Mouse (Mus musculus): Measurements from ENCODE around the gene Ctsz. TPM values are rescaled to one million over a fixed set of nuclear protein-coding genes. Genes with fewer than 3 reads are reported as not detected.

Ctsz gene
- total RNA-seq, 2 experiments from 2014 or later: 23.2 to 25.9 TPM

DNA sequence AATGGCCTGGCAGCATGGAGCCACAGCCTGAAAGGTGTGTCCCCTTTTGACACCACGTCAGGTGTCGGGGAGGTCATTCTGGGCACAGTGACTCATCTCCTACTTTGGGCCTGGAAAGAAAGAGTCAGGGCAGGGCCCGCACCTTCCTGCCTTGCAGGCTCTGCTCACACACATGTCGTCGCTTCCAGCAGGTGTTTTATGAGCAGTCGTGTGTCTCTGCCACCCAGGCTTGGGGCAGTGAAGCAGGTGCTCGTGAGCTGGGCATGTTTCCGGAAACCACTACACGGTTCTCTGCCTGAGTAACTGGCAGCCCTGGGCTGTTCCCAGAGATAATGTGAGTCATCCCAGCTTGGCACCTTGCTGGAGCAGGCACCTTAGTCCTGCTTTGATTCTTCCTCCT is 3.6 kb upstream of the Ctsz start:
- no peak for DNase-seq (ENCODE audit: low spot score in 2 of 2)

DNA sequence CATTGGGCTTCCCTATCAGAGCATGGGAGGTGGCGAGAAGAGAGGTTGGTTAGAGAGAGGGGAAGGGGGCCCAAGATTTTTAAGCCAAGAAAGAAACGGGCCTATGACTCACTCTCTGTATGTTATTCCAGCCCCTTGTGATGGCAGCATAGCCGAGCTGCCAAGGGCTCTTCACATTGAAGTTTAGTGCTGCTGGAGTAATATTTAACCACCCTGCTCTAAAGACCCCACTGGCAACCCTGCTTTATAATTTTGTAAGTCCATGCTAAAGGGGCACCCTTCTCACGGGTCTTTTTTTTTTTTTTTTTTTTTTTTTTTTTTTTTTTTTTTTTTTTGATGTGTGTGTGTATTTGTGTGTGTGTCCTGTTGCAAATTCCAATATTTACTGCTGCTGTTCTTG is 3.1 kb upstream of the Ctsz start:
- DNase-seq (ENCODE audit: low spot score in 2 of 2): no peak

GRCm38 (mm10) chr2:174439961-174440360 is 1.1 kb upstream of the Ctsz start:
- no peak for DNase-seq (ENCODE audit: low spot score in 2 of 2)

- DNase-seq (ENCODE audit: low spot score in 2 of 2): no peak
Measured at GRCm38 (mm10) chr2:174439450-174439838, 605 bp upstream of the Ctsz start.

GRCm38 (mm10) chr2:174438181-174438580 is 658 bp downstream of the Ctsz start:
- DNase-seq (ENCODE audit: low spot score in 2 of 2): no peak

- DNase-seq (ENCODE audit: low spot score in 2 of 2): no peak
Measured at GRCm38 (mm10) chr2:174437697-174437982, 1.2 kb downstream of the Ctsz start.

DNA sequence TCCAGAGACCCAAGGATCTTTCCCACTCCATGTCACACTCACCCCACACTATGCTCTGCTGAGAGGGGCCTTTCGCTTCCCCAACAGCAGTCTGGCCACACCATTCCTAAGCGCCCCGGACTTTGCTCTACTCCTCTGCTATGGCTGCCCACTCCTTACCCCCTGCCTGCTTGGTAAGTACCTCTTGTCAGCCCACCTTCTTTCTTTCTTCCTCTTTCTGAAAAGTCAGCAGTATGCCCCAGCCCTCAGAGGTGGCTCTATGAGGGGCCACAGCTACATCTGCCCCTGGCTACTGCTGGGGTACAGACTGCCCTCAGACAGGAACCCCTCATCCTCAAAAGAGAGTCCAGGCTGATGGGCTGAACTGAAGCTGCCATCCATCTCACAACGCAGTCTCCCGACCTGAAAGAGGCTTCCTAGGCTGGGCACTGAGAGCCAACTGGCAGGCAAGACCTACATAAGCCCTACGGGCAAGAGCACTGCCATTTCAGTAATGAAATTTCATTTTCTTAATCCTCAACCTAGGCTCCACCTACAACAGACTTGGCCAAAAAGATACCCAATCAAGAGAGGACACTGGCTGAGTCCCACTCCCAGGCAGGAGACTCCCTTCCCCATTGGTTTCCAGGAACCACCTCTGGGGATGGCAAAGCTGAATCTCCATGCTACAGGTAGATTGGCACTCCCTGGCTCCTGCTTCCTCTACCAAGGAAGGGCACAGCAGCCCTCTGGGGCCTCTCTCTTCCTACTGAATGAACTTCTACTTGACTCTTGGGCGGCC is 1.7 kb downstream of the Ctsz start:
- no peak for DNase-seq (ENCODE audit: low spot score in 2 of 2)

- no peak for DNase-seq (ENCODE audit: low spot score in 2 of 2)
Measured at GRCm38 (mm10) chr2:174436076-174436701, 2.6 kb downstream of the Ctsz start.

- no peak for DNase-seq (ENCODE audit: low spot score in 2 of 2)
Measured at GRCm38 (mm10) chr2:174434943-174435342, 3.9 kb downstream of the Ctsz start.

GRCm38 (mm10) chr2:174428996-174429591 is 9.7 kb downstream of the Ctsz start:
- no peak for DNase-seq (ENCODE audit: low spot score in 2 of 2)

GRCm38 (mm10) chr2:174428076-174428835 is 10.6 kb downstream of the Ctsz start:
- DNase-seq (ENCODE audit: low spot score in 2 of 2): no peak

DNA sequence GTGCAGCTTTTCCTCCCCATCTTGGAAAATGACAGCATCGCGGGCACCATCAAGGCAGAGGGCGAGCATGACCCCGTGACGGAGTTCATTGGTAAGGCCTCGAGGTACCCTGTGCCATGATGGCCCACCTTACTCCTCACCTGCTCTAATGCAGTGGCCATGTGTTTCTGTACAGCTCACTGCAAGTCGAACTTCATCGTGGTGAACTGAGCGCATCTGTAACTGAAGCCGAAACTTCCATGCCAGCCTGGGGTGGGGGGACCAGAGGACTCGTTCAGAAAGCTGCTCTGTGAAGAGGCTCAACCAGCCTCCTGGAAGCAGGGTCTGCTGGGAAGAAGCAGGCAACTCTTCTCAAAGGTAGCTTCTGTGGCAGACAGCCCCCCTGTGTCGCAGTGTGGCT is 12.0 kb downstream of the Ctsz start:
- no peak for DNase-seq (ENCODE audit: low spot score in 2 of 2)

DNA sequence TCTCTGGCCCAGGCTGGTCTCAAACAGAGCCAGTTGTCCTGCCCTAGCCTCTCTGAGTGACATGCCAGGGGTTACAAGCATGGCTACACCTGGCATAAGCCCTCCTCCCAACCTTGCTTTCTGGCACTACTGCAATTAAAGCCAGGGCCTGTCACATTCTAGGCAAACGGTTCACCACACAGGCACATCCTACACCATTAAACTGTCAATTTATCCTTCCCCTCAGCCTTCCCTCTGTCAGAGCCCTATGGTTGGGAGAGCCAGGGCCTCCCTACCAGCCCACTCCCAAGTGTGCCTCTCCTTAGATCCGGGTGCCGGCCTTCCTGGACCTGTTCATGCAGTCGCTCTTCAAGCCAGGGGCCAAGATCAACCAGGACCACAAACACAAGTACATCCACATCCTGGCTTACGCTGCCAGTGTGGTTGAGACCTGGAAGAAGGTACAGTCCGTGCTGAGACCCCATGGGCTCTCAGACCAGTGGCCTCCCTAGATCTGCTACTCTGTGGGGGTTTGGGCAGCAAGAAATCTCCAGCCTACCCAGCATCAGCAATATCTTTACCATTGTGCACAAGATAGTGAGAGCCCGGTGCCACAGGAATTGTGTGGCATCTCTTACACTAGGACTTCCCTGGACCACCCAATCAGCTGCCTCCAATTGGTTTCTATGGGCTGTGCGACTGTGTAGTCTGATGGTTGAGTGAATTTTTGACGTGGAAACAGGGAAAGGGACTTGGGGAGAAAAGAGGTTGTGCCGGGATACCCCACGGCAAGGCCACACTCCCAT is 14.3 kb downstream of the Ctsz start:
- DNase-seq (ENCODE audit: low spot score in 2 of 2): no peak

DNA sequence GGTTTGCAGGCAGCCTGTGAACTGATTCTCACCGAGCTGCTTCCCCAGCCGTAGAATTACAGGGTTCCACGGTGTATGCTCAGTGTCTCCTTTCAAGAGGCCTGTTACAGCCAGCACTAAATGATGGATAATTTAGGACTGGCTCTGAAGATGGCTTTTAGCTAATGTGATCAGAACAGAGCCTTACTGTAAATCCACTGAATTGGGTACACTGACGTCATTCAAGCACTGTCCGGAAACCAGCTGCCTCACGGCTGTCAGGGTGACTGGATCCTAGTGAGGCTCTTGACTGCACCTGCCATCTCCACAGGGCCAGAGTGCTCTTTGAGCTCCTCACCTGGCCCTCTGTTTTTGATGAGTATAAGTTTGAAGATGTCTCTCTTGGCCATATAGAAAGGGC is 17.7 kb downstream of the Ctsz start:
- DNase-seq (ENCODE audit: low spot score in 2 of 2): no peak

DNA sequence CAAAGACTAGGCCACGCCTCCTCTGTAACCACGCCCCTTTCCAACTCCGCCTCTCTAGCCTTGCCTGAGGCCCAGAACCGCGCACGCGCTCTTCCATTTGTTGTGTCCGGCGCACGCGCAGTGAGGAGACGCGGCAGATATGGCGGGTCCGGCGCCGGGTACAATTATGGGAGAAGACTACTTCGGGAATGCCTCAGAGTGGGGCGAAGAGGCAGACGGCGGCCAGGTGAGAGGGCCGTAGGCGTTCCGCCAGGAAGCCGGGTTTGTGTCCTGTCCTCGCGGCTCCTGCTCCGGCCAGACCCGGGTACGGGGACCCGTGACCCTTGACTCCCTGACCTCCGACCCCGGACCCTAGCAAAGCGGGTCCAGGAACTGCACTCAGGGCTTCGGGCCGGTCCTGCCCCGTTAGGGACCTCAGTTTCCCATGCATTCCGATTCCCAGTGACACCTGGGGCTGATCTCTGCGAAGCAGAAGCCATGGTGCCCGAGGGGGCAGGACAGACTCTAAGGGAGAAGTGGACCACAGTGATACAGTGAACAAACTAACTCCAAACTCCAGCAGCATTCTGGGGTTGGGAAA is 23.0 kb downstream of the Ctsz start, which contains the start of gene Nelfcd:
TSS of gene Nelfcd (plus strand) at position 74 of the 580 bp plus-strand sequence.
- DNase-seq (ENCODE audit: low spot score in 2 of 2): peak; percentile 93 to 96

GRCm38 (mm10) chr2:174415001-174415730 is 23.7 kb downstream of the Ctsz start:
- DNase-seq (ENCODE audit: low spot score in 2 of 2): no peak

- DNase-seq (ENCODE audit: low spot score in 2 of 2): no peak
Measured at GRCm38 (mm10) chr2:174413127-174413526, 25.7 kb downstream of the Ctsz start.

DNA sequence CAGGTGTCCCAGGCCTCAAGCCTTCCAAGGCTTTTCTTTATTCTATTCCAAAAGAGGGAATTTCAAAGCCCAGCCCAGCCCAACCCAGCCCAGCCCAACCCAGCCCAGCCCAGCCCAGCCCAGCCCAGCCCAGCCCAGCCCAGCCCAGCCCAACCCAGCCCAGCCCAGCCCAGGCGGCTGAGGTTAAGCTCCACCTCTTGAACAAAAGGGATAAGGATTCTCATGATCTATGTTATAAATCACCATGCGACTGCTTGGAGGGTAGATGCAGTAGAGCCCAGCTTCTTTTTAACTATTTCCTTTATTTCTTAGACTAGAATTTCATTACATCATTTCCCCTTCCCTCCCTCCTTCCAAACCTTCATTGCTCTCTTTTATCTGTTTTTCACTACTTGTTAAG is 28.6 kb downstream of the Ctsz start:
- DNase-seq (ENCODE audit: low spot score in 2 of 2): no peak

DNA sequence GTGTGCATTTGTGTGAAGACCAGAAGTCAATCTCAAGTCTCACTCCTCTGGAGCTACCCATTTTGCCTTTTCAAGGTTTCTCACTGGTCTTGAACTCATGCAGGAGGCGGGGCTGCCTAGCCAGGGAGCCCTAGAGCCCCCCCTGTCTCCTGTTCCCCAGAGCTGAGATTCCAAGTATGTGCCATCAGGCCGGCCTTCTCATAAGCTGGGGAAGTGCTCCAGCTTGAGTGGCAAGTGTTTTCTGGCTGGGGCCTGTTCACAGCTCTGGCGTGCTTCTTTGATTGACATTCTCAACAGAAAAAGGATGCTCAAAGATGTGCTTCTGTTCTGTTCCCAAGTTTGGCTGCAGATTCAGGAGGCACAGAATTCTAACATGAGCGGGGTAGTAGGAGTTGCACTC is 38.4 kb downstream of the Ctsz start:
- no peak for DNase-seq (ENCODE audit: low spot score in 2 of 2)

DNA sequence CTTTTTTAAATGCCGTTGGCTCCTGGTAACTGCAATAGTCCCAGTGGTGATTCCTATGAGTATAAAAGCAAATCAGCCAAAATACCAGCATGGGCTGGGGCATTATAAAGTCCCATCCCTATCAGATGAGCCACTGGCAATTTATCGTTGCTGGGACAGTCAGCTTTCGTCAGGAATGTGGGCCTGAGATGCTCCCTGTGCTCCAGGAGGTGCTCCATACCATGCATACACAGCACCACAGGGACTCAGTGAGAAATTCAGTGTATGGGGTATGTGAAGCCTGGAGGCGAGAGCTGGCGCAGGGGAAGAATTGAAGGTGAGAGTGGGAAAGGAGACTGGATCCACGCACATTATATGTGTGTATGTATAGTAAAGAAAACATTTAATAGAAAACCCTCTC is 41.0 kb downstream of the Ctsz start:
- DNase-seq (ENCODE audit: low spot score in 2 of 2): no peak
